Mouse (Mus musculus) central nervous system, embryonic 14 days (tissue): Measurements from ENCODE around the gene Lyar. TPM values are rescaled to one million over a fixed set of nuclear protein-coding genes. Genes with fewer than 3 reads are reported as not detected.

ENCODE experiments used
- polyA plus RNA-seq: library from polyadenylated mRNA; depleted of rRNA; stranded (reverse); fragments of >200 nt; gene quantifications from 2 replicates; pipeline ENCODE4 v1.2.3, GENCODE M21; 2012; rRNA removed

Gene Lyar
- 38.2 and 39.5 TPM in 2 replicates for polyA plus RNA-seq

GRCm38 (mm10) chr5:38220328-38220912 lies at the start of gene Lyar, which contains the start of gene Zbtb49:
Gene Lyar, plus strand, starts transcription at chr5:38220470.
Gene Zbtb49, minus strand, starts transcription at chr5:38220457.

DNA sequence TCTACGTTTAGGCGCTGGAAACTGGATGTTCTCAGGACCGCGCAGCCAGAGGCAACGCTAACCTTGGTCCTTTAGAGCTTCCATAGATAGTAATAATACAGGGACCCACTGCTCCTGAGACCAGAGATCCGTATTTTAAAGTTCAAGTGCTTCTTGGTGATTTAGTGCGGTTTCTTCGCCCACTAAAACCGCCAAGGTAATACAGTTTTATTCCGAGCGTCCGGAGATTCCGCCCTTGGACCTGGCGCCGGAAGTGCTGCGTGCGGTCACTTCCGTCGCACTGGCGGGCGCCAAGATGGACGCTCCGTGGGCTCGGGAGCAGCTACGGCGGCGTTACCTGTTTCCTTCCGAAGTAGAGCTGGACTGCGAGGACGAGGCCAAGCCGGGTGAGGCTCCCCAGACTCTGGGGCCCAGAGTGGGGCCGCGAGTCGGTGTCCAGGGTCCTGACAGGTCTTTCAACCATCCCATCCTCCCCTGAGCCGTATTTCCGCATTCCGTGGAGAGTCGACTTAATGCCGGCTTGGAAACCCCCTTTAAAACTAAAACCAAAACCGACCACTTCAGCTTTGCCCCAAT lies 39.9 kb downstream of the Lyar start, which contains the start of gene Tmem128:
Gene Tmem128 (plus strand): TSS at position 79 of the 576 bp plus-strand sequence.

DNA sequence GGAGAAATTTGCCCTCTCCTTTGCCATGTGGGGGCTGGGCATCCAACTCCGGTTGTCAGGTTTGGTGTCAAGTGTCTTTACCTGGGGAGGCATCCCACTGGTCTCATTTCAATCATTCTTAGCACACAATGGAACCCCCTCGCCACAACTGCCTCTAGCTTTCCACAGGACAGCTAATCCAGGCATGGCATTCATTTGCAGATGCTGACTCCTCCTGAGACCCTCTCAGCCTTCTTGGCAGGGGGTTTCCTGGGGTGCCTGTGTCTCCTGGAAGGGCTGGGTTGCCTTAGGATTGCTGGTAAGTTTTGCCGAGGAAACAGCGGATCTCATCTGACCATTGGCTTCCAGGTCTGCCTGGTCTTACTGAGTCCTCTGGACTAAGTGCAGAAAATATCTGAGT lies 55.5 kb downstream of the Lyar start, which contains the start of gene Otop1:
Gene Otop1 (plus strand): TSS at position 202 of the 400 bp plus-strand sequence.

Other genes starting within 250 kb of the Lyar start
- gene Stx18, start 181.7 kb upstream of the Lyar start, polyA plus RNA-seq = 35.8 and 36.2 TPM in 2 replicates
- 725 and 853 TPM in 2 replicates for gene Nsg1, start 60.6 kb upstream of the Lyar start, polyA plus RNA-seq
- gene Zbtb49, start within 50 bp of the Lyar start, polyA plus RNA-seq = 30.2 and 32.9 TPM in 2 replicates
- 67.3 and 81.1 TPM in 2 replicates for gene Tmem128, start 39.7 kb downstream of the Lyar start, polyA plus RNA-seq
- gene Otop1, start 55.5 kb downstream of the Lyar start, polyA plus RNA-seq = 0.01 and 0.09 TPM in 2 replicates
- gene Drd5, start 98.9 kb downstream of the Lyar start, polyA plus RNA-seq = 0.15 and 0.21 TPM in 2 replicates